Mouse (Mus musculus): ENCODE measurements around the gene Ash1l.
A peak's percentile ranks its signal among the peaks of the same experiment; 100 is the strongest.
"Not testable (repeated sequence)": the region's sequence is repeated elsewhere in the genome, so short reads cannot be mapped to it uniquely, and the experiment has no call there.

The Ash1l gene

DNA sequence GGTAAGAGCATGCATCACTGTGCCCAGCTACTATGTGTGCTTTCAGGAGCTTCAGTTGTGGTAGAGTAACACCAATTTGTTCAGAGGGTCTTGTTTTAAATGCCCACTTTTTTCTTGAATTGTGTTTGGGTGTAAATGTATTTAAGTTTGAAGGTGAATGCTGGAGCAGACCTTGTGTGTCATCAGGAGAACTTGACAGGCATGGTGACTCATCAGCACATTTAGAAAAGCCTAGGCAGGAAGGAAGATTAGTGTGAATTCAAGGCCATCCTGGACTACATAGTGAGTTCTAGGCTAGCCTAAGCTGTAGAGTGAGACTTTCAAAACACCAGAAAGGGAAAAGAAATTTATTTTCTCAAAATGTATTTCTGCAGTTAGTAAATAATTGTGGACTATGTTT lies 3.3 kb downstream of the Ash1l start:
- DNase-seq (ENCODE audit: low read depth, low spot score): no peak

DNA sequence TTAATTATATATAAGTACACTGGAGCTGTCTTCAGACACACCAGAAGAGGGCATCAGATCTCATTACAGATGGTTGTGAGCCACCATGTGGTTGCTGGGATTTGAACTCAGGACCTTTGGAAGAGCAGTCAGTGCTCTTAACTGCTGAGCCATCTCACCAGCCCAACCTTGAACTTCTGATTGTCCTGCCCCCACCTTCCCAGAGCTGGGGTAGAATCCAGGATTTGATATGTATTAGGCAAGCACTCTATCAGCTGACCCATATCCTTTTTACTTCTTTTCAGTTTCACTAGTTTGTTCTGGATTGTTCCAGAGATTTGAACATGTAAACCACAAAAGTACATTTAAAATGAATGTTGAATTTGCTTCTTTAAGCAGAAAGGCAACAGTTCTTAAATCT lies 12.8 kb downstream of the Ash1l start:
- DNase-seq (ENCODE audit: low read depth, low spot score): not testable (repeated sequence)

DNA sequence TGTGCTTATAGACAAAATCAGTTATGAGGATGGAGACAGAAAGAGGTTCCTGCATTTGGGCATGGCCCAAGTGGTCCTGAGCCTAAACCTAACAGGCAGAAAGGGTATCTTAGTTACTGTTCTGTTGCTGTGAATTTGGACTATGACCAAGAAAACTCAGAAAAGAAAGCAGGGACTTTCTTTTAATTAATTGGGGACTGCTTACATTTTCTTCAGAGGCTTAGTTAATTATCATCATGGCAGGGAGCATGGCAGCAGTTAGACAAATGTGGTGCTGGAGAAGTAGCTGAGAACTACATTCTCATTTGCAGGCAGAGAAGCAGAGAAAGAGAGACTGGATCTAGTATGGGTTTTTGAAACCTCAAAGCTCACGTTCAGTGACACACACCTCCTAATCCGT lies 24.6 kb downstream of the Ash1l start:
- no peak for DNase-seq (ENCODE audit: low read depth, low spot score)

DNA sequence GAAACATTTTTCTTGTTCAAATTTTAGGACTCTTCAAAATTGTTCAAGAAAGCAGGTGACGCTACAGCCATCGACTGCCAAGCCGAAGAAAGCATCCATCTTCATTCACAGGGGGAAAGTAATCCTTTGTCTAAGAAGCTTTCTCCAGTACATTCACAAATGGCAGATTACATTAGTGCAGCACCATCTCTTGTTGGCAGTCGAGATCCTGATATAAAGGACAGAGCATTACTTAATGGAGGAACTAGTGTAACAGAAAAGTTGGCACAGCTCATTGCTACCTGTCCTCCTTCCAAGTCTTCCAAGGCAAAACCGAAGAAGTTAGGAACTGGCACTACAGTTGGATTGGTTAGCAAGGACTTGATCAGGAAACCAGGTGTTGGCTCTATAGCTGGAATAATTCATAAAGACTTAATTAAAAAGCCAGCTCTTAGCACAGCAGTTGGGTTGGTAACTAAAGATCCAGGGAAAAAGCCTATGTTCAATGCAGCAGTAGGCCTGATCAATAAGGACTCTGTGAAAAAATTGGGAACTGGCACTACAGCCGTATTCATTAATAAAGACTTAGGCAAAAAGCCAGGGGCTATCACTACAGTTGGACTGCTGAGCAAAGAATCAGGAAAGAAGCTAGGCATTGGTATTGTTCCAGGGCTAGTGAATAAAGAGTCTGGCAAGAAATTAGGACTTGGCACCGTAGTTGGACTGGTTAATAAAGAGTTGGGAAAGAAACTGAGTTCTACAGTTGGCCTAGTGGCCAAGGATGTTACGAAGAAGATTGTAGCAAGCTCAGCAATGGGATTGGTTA lies 31.0 kb downstream of the Ash1l start:
- DNase-seq (ENCODE audit: low read depth, low spot score): no peak

DNA sequence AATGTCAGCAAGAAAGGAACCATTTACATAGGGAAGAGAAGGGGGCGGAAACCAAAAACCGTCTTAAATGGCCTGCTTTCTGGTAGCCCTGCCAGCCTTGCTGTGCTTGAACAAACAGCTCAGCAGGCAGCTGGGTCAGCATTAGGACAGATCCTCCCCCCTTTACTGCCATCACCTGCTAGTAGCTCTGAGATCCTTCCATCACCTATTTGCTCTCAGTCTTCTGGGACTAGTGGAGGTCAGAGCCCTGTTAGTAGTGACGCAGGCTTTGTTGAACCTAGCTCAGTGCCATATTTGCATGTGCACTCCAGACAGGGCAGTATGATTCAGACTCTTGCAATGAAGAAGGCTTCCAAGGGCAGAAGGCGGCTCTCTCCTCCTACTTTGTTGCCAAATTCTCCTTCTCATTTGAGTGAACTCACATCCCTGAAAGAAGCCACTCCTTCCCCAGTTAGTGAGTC lies 33.5 kb downstream of the Ash1l start:
- no peak for DNase-seq (ENCODE audit: low read depth, low spot score)

DNA sequence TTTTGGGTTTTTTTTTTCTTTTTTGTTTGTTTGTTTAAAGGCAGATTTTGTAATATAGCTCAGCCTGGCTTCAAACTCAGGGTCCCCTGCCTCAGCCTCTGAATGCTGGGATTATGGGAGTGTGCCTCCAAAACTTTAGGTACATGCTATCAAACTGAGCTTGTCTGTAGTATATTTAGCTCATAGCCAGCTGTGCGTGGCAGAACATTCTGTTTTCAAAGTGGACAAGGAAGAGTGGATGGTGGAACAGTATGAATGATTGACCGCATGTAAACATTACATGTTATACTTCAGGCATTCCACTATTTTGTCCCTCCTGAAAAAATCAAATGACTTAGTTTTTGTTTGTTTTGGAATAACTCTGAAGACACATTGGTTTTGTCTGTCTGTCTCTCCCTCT lies 42.4 kb downstream of the Ash1l start:
- DNase-seq (ENCODE audit: low read depth, low spot score): no peak

DNA sequence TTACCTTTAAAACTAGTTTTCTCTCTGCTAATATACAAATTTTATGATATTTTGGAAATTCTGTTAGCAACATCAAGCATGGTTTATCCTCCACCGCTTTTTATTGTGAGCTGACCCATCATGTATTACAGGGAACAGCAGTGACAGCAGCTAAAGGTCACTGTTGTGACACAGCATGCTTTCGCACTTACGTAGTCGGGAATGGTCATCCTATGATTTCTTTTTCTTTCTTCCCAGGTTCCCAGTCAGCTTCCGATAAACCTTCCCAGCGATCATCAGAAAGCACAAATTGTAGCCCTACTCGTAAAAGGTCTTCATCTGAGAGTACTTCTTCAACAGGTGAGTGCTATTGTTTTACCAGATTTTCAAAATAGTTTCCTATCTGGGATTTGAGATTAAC lies 51.1 kb downstream of the Ash1l start:
- no peak for DNase-seq (ENCODE audit: low read depth, low spot score)

DNA sequence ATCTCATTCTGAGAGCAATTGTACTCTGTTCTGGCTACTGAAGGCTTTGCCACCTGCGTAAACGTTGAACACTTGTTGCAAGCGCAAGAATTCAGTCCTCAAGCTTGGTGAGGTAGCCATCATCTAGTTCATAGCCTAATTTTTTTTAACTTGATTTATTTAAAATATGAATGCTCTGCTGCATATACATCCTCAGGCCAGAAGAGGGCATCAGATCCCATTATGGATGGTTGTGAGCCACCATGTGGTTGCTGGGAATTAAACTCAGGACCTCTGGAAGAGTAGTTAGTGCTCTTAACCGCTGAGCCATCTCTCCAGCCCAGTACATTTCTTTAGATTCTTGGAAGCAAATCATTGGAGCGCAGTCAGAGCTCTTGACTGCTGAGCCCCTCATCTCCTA lies 80.5 kb downstream of the Ash1l start:
- peak; percentile 14 for DNase-seq (ENCODE audit: low read depth, low spot score)

DNA sequence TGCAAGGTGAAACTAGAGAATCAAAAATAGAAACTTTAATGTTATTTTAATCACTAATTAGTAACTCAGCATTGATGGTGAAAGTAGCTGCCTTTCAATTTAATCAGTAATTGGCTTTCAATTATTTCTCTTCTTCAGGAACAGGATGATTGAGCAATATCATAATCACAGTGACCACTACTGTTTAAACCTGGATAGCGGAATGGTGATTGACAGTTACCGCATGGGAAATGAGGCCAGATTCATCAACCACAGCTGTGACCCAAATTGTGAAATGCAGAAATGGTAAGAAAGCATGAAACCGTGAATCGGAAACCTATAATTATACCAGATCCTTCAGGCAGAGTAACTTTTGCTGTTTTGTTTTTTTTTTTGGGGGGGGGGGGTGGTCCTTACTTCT lies 92.9 kb downstream of the Ash1l start:
- DNase-seq (ENCODE audit: low read depth, low spot score): no peak

DNA sequence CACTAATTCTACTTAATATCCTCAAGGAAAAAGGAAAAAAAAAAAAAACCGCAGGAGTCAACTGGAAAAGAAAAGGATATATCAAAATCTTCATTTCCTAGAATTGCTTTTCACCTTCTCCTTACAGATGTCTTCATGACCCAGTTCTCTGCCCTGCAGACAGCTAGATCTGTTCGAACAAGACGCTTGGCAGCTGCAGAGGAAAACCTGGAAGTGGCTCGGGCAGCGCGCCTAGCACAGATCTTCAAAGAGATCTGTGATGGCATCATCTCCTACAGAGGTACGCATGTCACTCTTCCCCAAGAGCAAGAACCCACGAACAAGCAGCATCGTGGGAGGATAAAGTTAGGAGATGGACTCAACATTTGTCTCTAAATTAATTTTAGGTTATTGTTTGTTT lies 107.9 kb downstream of the Ash1l start:
- DNase-seq (ENCODE audit: low read depth, low spot score): no peak

DNA sequence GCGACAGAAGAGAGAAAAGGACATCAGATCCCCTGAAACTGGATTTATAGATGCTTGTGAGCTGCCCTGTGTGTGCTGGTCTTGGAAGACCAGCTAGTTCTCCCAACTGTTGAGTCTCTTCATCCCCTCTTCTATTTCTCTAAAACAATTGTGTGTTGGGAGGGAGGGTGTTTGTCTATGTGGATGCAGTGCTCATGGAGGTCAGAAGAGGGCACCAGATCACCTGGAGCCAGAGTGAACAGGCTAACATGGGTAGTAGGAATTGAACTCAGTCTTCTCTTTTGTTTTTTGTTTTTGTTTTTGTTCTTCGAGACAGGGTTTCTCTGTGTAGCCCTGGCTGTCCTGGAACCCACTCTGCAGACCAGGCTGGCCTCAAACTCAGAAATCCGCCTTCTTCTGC lies 108.4 kb downstream of the Ash1l start:
- DNase-seq (ENCODE audit: low read depth, low spot score): peak; percentile 69

DNA sequence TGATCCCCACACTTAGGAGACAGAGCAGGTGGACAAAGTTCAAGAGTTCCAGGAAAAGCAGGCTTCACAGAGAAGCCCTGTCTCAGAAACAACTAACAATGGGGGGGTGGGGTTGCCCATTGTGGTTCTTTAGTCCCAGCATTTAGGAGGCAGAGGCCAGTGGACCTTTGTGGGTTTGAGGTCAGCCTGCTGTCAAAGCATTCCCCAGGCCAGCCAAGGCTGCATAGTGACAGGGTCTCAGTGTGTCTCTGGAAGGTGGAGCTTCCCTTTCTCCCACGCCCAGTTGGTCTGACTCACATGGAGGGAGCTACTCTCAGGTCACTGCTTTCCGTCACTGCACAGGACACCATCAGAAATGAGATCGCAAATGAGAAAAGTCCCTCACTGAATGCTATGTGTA lies 111.3 kb downstream of the Ash1l start:
- no peak for DNase-seq (ENCODE audit: low read depth, low spot score)

DNA sequence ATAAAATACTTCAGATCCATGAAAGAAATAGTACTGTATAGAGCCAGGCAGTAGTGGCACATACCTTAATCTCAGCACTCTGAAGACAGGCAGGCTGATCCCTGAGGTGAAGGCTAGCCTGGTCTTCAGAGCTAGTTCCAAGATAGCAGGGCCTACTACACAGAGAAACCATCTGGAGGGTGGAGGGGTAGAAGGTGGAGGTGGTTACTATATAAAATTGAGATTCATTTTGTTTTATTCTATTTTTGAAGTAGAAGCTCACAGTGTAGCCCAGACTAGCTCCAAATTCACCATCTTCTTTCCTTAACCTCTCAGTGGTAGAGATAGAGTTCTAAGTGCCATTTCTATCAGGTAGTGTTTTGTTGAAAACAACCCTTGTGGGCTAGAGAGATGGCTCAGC lies 116.8 kb downstream of the Ash1l start:
- DNase-seq (ENCODE audit: low read depth, low spot score): no peak

DNA sequence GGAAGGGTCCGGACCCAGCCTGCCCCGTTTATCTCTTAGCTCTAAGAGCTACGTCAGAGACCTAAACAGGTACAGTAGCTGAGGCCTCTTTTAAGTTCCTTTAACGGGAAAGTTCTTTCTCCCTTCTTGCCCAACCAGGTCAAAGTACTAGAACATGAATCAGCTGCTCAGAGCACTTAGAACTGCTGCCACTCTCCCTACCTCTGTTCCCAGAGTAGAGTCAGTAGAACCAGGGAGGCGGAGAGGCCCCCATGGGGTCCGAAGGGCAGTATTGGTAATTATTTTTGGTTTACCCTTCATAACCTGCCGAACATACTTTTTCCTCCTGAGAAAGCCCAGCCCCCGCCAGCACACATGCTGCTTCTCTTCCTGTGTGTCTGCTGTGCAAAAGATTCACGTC lies 127.0 kb downstream of the Ash1l start:
- no peak for DNase-seq (ENCODE audit: low read depth, low spot score)

DNA sequence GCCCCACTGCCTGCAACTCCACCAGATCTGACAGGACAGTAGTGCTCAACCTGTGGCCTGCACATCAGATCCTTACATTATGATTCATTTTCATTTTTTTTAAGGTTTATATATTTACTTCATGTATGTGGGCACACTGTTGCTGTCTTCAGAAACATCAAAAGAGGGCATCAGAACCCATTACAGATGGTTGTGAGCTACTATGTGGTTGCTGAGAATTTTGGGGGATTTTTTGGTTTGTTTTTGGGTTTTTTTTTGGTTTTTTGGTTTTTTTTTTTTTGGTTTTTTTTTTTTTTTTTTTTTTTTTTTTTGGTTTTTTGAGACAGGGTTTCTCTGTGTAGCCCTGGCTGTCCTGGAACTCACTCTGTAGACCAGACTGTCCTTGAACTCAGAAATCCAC lies 131.9 kb downstream of the Ash1l start:
- not testable (repeated sequence) for DNase-seq (ENCODE audit: low read depth, low spot score)

DNA sequence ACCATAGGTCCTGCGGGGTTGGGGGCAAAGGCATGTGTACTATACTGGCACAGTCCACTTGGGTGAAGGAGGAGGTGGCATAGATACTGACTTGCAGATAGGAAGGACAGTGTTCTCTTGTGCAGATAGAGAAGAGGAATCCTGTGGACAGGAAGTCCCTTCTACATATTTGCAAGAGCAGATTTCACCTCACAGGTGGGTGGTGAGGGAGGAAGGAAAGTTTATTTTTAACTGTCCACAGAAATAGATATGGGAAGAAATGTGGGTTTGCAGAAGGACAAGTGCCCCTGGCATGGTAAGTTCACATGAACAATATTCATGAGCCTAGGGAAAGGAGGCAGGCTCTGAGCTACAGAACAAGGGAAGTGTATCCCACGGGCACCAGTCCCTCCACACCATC lies 133.7 kb downstream of the Ash1l start:
- DNase-seq (ENCODE audit: low read depth, low spot score): no peak

DNA sequence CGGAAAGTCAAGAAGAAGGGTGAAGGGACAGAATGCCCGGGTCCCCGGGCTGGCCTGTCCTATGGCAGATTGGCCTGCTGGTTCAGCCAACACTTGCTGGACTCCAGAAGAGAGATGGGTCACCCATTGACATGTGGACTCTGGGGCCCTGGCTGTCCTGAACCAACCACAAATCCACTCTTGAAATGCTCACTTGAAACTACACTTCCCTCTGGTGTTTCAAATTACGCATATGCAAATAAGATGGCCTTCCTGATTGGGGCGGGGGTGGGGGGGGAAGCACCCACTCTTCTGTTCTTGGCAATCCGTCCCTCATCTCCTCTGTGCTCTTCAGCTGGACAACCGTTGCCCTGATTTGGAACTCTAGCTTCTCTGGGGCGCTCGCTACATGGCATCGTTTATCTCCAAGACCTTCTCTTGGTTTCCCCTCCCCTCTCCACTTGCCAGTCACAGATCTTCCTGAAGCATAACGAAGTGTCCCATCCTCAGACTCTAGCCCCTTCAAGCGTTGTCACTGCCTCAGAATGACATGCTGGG lies 134.3 kb downstream of the Ash1l start:
- DNase-seq (ENCODE audit: low read depth, low spot score): no peak

DNA sequence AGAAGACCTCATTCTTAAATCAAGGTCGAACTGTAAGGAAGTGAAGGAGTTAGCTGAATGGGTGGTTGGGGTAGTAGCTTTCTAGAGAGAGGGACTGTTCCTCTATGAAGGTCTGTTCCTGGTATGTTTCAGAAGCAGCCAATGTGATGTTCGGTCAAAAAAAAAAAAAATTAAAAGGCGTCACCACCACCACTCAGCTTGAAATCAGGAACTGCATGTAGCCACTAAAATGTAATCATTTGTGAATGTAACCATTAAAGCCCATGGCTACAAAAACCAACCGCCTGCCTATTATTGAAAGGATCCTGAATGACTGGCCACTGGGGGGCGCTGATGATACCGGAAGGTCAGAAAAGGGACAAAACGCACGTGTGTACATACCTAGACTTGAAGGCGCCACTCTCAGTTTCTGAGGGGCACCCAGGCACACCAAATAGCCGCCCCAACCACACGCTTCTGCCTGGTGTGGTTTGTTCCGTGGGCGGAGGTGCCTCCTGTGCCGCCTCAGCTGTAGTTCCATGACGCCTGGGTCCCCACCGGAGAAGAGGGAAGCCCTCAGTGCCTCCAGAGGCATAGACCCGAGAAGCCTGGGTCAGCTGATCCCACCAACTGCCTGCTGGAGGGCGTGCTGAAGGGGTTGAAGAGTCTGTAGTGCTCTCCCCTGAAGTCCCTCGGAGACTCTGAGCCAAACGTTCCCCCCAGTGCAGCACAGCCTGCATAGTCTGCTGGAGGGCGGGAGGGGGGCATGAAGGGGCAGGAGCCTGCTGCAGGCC lies 137.1 kb downstream of the Ash1l start:
- peak; percentile 91 for DNase-seq (ENCODE audit: low read depth, low spot score)

DNA sequence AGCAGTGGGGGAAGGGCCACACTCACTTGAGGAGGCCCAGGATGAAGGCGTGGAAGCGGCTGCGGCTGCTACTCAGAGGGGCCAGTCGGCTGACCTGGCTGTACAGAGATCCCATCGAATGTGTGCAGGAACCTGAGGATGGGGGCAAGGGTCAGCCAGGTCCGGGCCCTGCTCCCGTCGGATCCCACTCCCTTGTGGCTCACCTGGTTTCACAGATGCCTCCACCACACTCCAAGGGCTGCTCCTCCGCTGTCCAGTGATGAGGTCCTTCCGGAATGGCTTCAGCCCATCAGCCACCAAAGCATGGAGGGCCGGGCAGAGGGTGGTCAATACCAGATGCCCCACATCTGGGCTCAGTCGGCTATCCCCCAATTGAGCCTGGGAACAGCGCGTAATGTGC lies 138.6 kb downstream of the Ash1l start:
- peak; percentile 24 for DNase-seq (ENCODE audit: low read depth, low spot score)

DNA sequence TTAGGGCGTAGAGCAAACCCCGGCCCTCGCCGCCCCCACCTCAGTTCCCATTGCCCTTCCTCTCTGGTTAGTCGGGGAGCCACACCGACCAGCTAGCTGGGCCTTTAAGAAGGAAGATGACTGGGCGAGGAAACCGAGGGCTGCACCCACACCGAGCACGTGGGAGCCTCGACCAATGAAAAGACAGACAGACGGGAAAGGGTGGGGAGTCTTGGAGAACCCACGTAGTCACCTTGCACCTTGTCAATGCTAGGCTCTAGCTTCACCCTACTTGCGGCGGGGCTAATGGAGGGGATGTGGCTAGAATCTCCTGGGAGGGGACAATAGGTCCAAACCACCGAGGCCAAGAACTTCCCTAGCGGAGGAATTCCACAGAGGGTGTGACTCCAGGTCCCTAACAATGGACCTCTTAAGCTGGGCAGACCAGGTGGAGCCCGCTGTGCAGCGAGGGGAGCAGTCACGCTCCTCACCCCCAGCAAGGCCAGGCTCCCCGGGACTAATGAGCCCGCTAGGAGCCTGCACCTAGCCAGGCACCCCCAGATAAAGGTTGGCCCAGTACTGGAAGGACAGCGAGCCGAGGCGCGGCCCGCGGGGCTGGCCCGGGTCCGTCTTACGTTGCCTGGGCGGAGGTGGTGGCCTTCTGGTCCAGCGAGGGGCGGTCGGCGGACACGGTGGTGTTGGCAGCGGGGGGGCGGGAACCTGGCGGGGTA lies 139.6 kb downstream of the Ash1l start:
- peak; percentile 93 for DNase-seq (ENCODE audit: low read depth, low spot score)

DNA sequence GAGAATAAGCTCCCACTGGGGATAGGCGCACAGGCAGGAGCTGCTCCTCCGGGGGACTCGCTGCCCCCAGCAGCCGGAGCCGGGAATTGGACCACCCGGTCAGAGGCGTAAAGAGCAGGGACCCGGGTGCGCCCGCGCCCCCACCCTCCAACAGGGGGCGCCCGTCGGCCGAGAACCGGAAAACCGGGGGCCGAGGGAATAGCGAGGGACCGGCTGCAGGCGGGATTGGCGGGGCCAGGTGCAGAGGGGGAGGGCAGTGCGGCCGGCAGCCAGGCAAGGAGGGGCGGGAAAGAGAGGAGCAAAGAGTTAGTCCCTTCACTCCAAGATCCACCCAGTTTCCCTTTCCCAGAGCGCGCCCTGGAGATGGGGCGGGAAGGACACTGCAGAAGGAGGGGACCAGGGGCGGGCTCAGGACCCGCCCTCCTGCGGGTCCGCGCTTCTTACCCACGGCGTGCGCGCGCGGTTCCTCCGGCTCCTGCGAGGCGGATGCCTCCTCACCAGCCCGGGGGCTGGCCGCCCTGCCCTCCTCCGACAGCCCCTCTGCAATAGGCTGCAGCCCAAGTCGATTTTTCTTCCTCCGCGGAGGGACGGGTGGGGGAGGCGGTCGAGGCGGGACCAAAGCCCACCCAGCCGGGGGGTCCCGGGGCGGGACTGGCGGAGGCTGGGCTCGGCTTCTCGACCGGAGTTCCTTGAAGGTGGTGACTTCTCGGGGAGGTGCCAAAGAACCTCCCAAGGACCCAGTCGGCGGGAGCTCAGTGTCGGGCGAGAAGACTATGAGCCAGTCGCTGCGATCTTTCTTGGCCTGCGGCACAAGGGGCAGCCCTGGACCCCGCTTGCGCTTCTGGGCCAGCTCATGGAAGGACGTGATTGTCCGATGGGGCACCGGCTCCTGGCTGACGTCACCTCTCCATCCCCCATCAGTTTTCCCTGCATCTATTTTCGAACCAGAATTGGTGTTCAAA lies 140.6 kb downstream of the Ash1l start:
- peak; percentile 81 for DNase-seq (ENCODE audit: low read depth, low spot score)

Data from CD4-positive, CD25-positive, alpha-beta regulatory T cell, adult 2 months (primary cell).